Mouse (Mus musculus): ENCODE data around the gene Catsperg2.

DNA sequence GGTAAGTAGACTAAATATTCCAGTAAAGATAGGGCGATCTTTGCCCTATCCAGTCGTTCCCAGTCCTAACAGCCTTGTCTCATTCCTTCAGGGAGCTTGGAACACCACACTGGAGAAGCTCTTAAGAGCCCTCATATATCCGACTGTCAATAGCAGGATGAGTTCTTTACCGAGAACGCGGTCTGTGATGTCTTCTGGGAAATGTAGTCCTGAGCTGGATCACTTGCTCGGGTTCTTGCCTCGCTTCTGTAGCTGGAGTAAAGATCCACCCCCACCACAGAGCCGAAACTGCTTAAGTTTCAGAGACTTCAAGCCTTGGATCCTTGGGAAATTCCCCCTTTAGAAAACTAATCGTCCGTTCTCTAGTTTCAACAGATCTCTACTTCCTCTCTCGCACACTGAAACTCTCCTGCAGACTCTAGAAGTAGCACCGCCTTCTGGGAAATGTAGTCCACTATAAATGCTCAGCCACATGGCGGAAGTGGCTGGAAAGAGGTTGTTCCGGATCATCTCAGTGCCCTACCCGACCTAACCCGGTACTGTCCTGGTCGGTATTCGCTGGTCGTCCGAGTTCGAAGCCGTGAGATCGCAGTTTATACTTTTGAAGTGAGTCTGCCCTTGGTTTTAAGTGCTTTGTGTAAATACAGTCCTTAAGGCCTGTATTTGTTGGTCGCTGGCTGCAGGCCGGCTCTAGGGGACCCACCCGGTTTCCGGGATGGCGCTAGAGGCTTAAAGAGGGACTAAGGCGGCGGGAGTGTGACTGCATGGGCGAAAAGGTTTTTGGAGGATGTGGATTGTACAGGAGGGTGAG lies 41.5 kb upstream of the Catsperg2 start, which contains the start of gene Zfp84:
- peak; percentile 22 for TF ChIP-seq CTCF (IDR thresholded peaks at IDR 0.05; ENCODE audit: low read depth)
- no peak for TF ChIP-seq EP300 (optimal IDR thresholded peaks at IDR 0.05)
